ENCODE assay signal across 19 mouse cellular contexts in the genomic region with DNA sequence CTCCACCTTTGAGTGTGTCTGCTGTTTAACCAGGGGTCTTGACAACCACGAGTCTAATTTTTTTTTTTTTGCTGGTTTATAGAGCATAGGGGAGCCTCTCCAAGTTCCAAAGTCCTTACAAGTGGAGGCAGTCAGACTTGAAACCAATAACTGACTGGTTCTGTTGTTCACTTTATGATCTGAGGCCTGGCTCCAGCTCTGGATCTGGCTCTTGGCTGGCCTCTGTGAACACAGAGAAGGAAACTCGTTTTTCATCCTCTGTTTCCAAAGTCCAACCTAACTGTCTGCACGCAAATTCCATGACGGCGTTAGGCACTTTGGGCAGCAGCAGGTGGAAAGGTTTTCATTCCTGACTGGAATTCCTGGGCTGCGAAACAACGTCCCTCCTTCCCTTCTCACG.
DNase-seq lines count a peak whose midpoint lies in the region; ATAC-seq and TF ChIP-seq lines count a peak whose summit lies in the region.
"Had no signal": no experiment of that assay in that cellular context is flagged by ENCODE, and none has a peak within 500 bp of the region (broad histone marks: within the 10 kb centered on the region; RNA-seq: fewer than 3 reads in every experiment).

No protein-coding gene starts in this region.

- no peaks in the 10 kb centered on the region for H3K27me3 ChIP-seq in heart, embryonic 14.5 days (ENCODE audit: control insufficient read depth, insufficient read depth, low read length)
- H3K27me3 ChIP-seq in lung, embryonic 16.5 days (ENCODE audit: control insufficient read depth, insufficient read depth, low read depth, low read length) = no peaks in the 10 kb centered on the region
- no peaks in the 10 kb centered on the region for H3K27me3 ChIP-seq in lung, postnatal 0 days (replicated peaks; ENCODE audit: insufficient read depth, low read length)
- H3K27me3 ChIP-seq: liver, embryonic 13.5 days had no signal

- peak overlapping the region; percentile 43 to 55 for H3K27ac ChIP-seq in heart, embryonic 14.5 days (replicated peaks in 1 of 2; ENCODE audit: control insufficient read depth in 1 of 2, insufficient read depth in 1 of 2, low read depth in 2 of 2, low read length in 2 of 2)
- peak overlapping the region; percentile 46 for H3K27ac ChIP-seq in lung, embryonic 16.5 days (ENCODE audit: low read length)
- H3K27ac ChIP-seq in lung, postnatal 0 days (ENCODE audit: low read length) = no peak overlapping the region
- H3K27ac ChIP-seq: hindbrain, embryonic 14.5 days; liver, embryonic 13.5 days; macrophage; midbrain, embryonic 10.5 days had no signal

- intact Hi-C loops in heart, postnatal 14 days (cut with DNase I) = no loop called here
- intact Hi-C loops in left cerebral cortex, postnatal 25 days (cut with DNase I) = no loop called here

- no peak for TF ChIP-seq CTCF in lung, postnatal 0 days (IDR thresholded peaks at IDR 0.05)

- H3K36me3 ChIP-seq in heart, embryonic 14.5 days (ENCODE audit: control insufficient read depth, insufficient read depth, low read length) = no peaks in the 10 kb centered on the region
- no peaks in the 10 kb centered on the region for H3K36me3 ChIP-seq in lung, embryonic 16.5 days (ENCODE audit: control insufficient read depth, insufficient read depth, low read length)
- no peaks in the 10 kb centered on the region for H3K36me3 ChIP-seq in lung, postnatal 0 days (ENCODE audit: insufficient read depth, low read length)
- H3K36me3 ChIP-seq: liver, embryonic 13.5 days; midbrain, embryonic 10.5 days had no signal

- no peak for ATAC-seq in heart, embryonic 14.5 days (ENCODE audit: insufficient number of reproducible peaks, insufficient read depth, low FRiP score, low read depth)
- no peak for ATAC-seq in lung, embryonic 16.5 days (ENCODE audit: low read depth)
- no peak for ATAC-seq in lung, postnatal 0 days
- ATAC-seq: CD4-positive, CD25-positive, alpha-beta regulatory T cell, adult 4 months; forebrain, postnatal 0 days had no signal

- H3K9ac ChIP-seq in heart, embryonic 14.5 days (ENCODE audit: low read length) = no peak overlapping the region
- no peak overlapping the region for H3K9ac ChIP-seq in lung, embryonic 16.5 days (ENCODE audit: low read length)
- no peak overlapping the region for H3K9ac ChIP-seq in lung, postnatal 0 days (replicated peaks; ENCODE audit: low read depth)
- H3K9ac ChIP-seq: forebrain, postnatal 0 days; hindbrain, embryonic 14.5 days; liver, embryonic 13.5 days had no signal

- peaks cover 4 to 5% of the 10 kb centered on the region in 2 experiments; a peak in 3 of 4 replicates for H3K4me1 ChIP-seq in heart, embryonic 14.5 days (ENCODE audit: control insufficient read depth in 2 of 2, insufficient read depth in 2 of 2, low read length in 2 of 2)
- no peaks in the 10 kb centered on the region for H3K4me1 ChIP-seq in lung, embryonic 16.5 days (replicated peaks; ENCODE audit: control insufficient read depth, insufficient read depth, low read length)
- no peaks in the 10 kb centered on the region for H3K4me1 ChIP-seq in lung, postnatal 0 days (ENCODE audit: insufficient read depth, low read depth, low read length)
- H3K4me1 ChIP-seq: liver, embryonic 13.5 days; midbrain, embryonic 10.5 days had no signal

- DNase-seq in heart, postnatal 14 days = no peak
- DNase-seq in kidney, adult 8-10 months = peak; percentile 2 to 17
- DNase-seq in kidney, postnatal 10 days = no peak
- no peak for DNase-seq in lung, postnatal 0 days (ENCODE audit: low spot score)
- DNase-seq in yolk sac, embryonic 10.5 days (ENCODE audit: low spot score) = peak; percentile 2
- DNase-seq in left cerebral cortex, postnatal 25 days (ENCODE audit: low spot score in 2 of 2) = no peak
- DNase-seq: adrenal gland, postnatal 14 days; embryo, embryonic 11 days; forebrain, postnatal 0 days; left cerebral cortex, postnatal 4 days; liver, embryonic 13.5 days; right cerebral cortex, postnatal 14 days; thymus, adult 2 months had no signal

- H3K9me3 ChIP-seq in heart, embryonic 14.5 days (ENCODE audit: control insufficient read depth, low read length) = no peaks in the 10 kb centered on the region
- H3K9me3 ChIP-seq in lung, embryonic 16.5 days (ENCODE audit: control insufficient read depth, low read length) = no peaks in the 10 kb centered on the region
- no peaks in the 10 kb centered on the region for H3K9me3 ChIP-seq in lung, postnatal 0 days (ENCODE audit: low read length)
- H3K9me3 ChIP-seq: liver, embryonic 13.5 days; midbrain, embryonic 10.5 days had no signal

- H3K4me3 ChIP-seq in heart, embryonic 14.5 days (ENCODE audit: control insufficient read depth in 1 of 2, insufficient read depth in 1 of 2, low read depth in 1 of 2, low read length in 2 of 2) = no peak overlapping the region
- H3K4me3 ChIP-seq in lung, embryonic 16.5 days (ENCODE audit: low read length) = no peak overlapping the region
- H3K4me3 ChIP-seq in lung, postnatal 0 days (ENCODE audit: low read depth, low read length) = no peak overlapping the region
- H3K4me3 ChIP-seq: liver, embryonic 13.5 days; midbrain, embryonic 10.5 days had no signal

- WGBS in heart, embryonic 14.5 days = 64% methylated on average over 8 of the region's 8 CpGs
- WGBS in lung, embryonic 16.5 days = 56% methylated on average over 8 of the region's 8 CpGs
- WGBS in lung, postnatal 0 days = 49% methylated on average over 8 of the region's 8 CpGs

- no peak overlapping the region for H3K4me2 ChIP-seq in heart, embryonic 14.5 days (ENCODE audit: low read length)
- no peak overlapping the region for H3K4me2 ChIP-seq in lung, embryonic 16.5 days (ENCODE audit: low read depth, low read length)
- no peak overlapping the region for H3K4me2 ChIP-seq in lung, postnatal 0 days (replicated peaks; ENCODE audit: low read depth, low read length)
- H3K4me2 ChIP-seq: hindbrain, embryonic 14.5 days; liver, embryonic 13.5 days had no signal

- TF ChIP-seq EP300 in lung, postnatal 0 days (IDR thresholded peaks at IDR 0.05) = no peak

Comparison
In these comparisons a context has a peak if more than half of its experiments do, and no peak if none do; other contexts are left out.
1. DNase-seq: peak in kidney, adult 8-10 months (2 of 2) and yolk sac, embryonic 10.5 days (single experiment); none in heart, postnatal 14 days (0 of 2), kidney, postnatal 10 days (single experiment), lung, postnatal 0 days (single experiment) and left cerebral cortex, postnatal 25 days (0 of 2).